Mouse (Mus musculus) liver, adult 2 months (tissue): ENCODE measurements around the gene Mroh7.

Experiments used
- CTCF ChIP-seq: fragments of 200-500 bp; IDR thresholded peaks from 2 replicates; pipeline ENCODE4 v1.5.1; 2011; ENCODE audit warnings: low read depth, low read length, control low read depth
- POLR2A ChIP-seq: fragments of 200-500 bp; IDR thresholded peaks from 2 replicates; pipeline ENCODE4 v1.6.1; 2011; ENCODE audit warnings: low read length, control low read depth; ENCODE audit not compliant: insufficient read depth; ENCODE audit errors: extremely low read depth

- no peak for TF ChIP-seq POLR2A
- TF ChIP-seq CTCF = no peak
Measured at GRCm38 (mm10) chr4:106733636-106734035, 2.9 kb upstream of the Mroh7 start, which contains the start of gene Fam151a.
